Mouse (Mus musculus): ENCODE measurements around the gene Ell. TPM values are rescaled to one million over a fixed set of nuclear protein-coding genes. Genes with fewer than 3 reads are reported as not detected.

Gene Ell
- polyA plus RNA-seq (2015; fragmentation: Nextera tagmentation; extraction: Ambion mirVana): 9.7 and 10.5 TPM in 2 replicates

- peaks cover 30% of the 10 kb centered on the region for H3K36me3 ChIP-seq
- H3K9ac ChIP-seq: peak within 1 kb of the TSS; percentile 93
- H3K4me3 ChIP-seq (replicated peaks): peak within 1 kb of the TSS; percentile 93
- WGBS (ENCODE audit: insufficient replicate concordance): under 1% methylated on average over 58 of the region's 58 CpGs
- H3K27ac ChIP-seq: peak within 1 kb of the TSS; percentile 98
- H3K4me1 ChIP-seq (replicated peaks): peaks cover 53% of the 10 kb centered on the region
- H3K4me2 ChIP-seq: peak within 1 kb of the TSS; percentile 99
- DNase-seq: peak; percentile 100
- H3K27me3 ChIP-seq: no peaks in the 10 kb centered on the region
- ATAC-seq (ENCODE audit: low read depth): peak; percentile 84
- H3K9me3 ChIP-seq (replicated peaks): no peaks in the 10 kb centered on the region
Observed at GRCm38 (mm10) chr8:70539077-70539813, at the start of gene Ell. Gene Ell, plus strand, starts transcription at chr8:70539457.

- ATAC-seq (ENCODE audit: low read depth) (no peak), DNase-seq (no peak)
Observed at GRCm38 (mm10) chr8:70489576-70489975, 49.7 kb upstream of the Ell start.

GRCm38 (mm10) chr8:70490061-70490879 lies 49.0 kb upstream of the Ell start:
- WGBS (ENCODE audit: insufficient replicate concordance): 12% methylated on average over 10 of the region's 10 CpGs
- DNase-seq (no peak), ATAC-seq (ENCODE audit: low read depth) (no peak)
- H3K9me3 ChIP-seq (replicated peaks): no peaks in the 10 kb centered on the region
- H3K27ac ChIP-seq: no peak overlapping the region
- H3K36me3 ChIP-seq: no peaks in the 10 kb centered on the region
- H3K27me3 ChIP-seq: peaks cover 100% of the 10 kb centered on the region
- no peak overlapping the region for H3K9ac ChIP-seq
- H3K4me2 ChIP-seq: no peak overlapping the region
- H3K4me3 ChIP-seq (replicated peaks): no peak overlapping the region
- peaks cover 40% of the 10 kb centered on the region for H3K4me1 ChIP-seq (replicated peaks)

More at GRCm38 (mm10) chr8:70489576-70489975, 49.7 kb upstream of the Ell start:
- peaks cover 40% of the 10 kb centered on the region for H3K4me1 ChIP-seq (replicated peaks)
- H3K27ac ChIP-seq: no peak overlapping the region
- no peaks in the 10 kb centered on the region for H3K36me3 ChIP-seq
- WGBS (ENCODE audit: insufficient replicate concordance): 3% methylated on average over 39 of the region's 41 CpGs
- no peak overlapping the region for H3K9ac ChIP-seq
- H3K27me3 ChIP-seq: peaks cover 100% of the 10 kb centered on the region
- H3K4me3 ChIP-seq (replicated peaks): peak overlapping the region; percentile 39
- peak overlapping the region; percentile 50 for H3K4me2 ChIP-seq
- H3K9me3 ChIP-seq (replicated peaks): no peaks in the 10 kb centered on the region

GRCm38 (mm10) chr8:70490880-70491495 lies 48.3 kb upstream of the Ell start:
- no peak overlapping the region for H3K4me2 ChIP-seq
- H3K27ac ChIP-seq: no peak overlapping the region
- no peak overlapping the region for H3K4me3 ChIP-seq (replicated peaks)
- no peaks in the 10 kb centered on the region for H3K9me3 ChIP-seq (replicated peaks)
- no peaks in the 10 kb centered on the region for H3K36me3 ChIP-seq
- ATAC-seq (ENCODE audit: low read depth): no peak
- no peak for DNase-seq
- no peak overlapping the region for H3K9ac ChIP-seq
- WGBS (ENCODE audit: insufficient replicate concordance): 4% methylated on average over 20 of the region's 20 CpGs
- H3K4me1 ChIP-seq (replicated peaks): peaks cover 47% of the 10 kb centered on the region
- peaks cover 100% of the 10 kb centered on the region for H3K27me3 ChIP-seq

- Histone ChIP-seq H3K36me3 (no peaks in the 10 kb centered on the region), H3K4me2 (peak within 1 kb of the TSS; percentile 57), H3K27ac (no peak within 1 kb of the TSS), H3K9ac (no peak within 1 kb of the TSS), H3K27me3 (peaks cover 100% of the 10 kb centered on the region), H3K4me3 (replicated peaks) (peak within 1 kb of the TSS; percentile 45), H3K9me3 (replicated peaks) (no peaks in the 10 kb centered on the region), H3K4me1 (replicated peaks) (peaks cover 44% of the 10 kb centered on the region)
- DNase-seq (no peak), ATAC-seq (ENCODE audit: low read depth) (no peak)
- WGBS (ENCODE audit: insufficient replicate concordance): 2% methylated on average over 83 of the region's 93 CpGs
Observed at GRCm38 (mm10) chr8:70492664-70493640, 46.3 kb upstream of the Ell start, which contains the start of gene Crlf1. Gene Crlf1, plus strand, starts transcription at chr8:70493158.

- Histone ChIP-seq H3K36me3 (no peaks in the 10 kb centered on the region), H3K4me3 (replicated peaks) (peak overlapping the region; percentile 45), H3K4me2 (no peak overlapping the region), H3K4me1 (replicated peaks) (peaks cover 42% of the 10 kb centered on the region), H3K27me3 (peaks cover 100% of the 10 kb centered on the region), H3K9ac (no peak overlapping the region), H3K9me3 (replicated peaks) (no peaks in the 10 kb centered on the region), H3K27ac (no peak overlapping the region)
- no peak for DNase-seq
- ATAC-seq (ENCODE audit: low read depth): no peak
- 2% methylated on average over 46 of the region's 47 CpGs for WGBS (ENCODE audit: insufficient replicate concordance)
Observed at GRCm38 (mm10) chr8:70493692-70494415, 45.4 kb upstream of the Ell start.

- DNase-seq: no peak
- no peak overlapping the region for H3K4me3 ChIP-seq (replicated peaks)
Observed at GRCm38 (mm10) chr8:70494416-70494945, 44.8 kb upstream of the Ell start.

GRCm38 (mm10) chr8:70495001-70495770 lies 44.1 kb upstream of the Ell start:
- Histone ChIP-seq H3K4me3 (replicated peaks) (no peak overlapping the region), H3K9me3 (replicated peaks) (no peaks in the 10 kb centered on the region), H3K4me2 (no peak overlapping the region), H3K9ac (no peak overlapping the region), H3K27ac (no peak overlapping the region), H3K36me3 (no peaks in the 10 kb centered on the region), H3K27me3 (peaks cover 99% of the 10 kb centered on the region), H3K4me1 (replicated peaks) (peaks cover 46% of the 10 kb centered on the region)
- 4% methylated on average over 21 of the region's 21 CpGs for WGBS (ENCODE audit: insufficient replicate concordance)
- ATAC-seq (ENCODE audit: low read depth): no peak
- no peak for DNase-seq

More at GRCm38 (mm10) chr8:70494416-70494945, 44.8 kb upstream of the Ell start:
- no peak overlapping the region for H3K27ac ChIP-seq
- ATAC-seq (ENCODE audit: low read depth): no peak
- no peak overlapping the region for H3K9ac ChIP-seq
- H3K4me1 ChIP-seq (replicated peaks): peaks cover 42% of the 10 kb centered on the region
- no peaks in the 10 kb centered on the region for H3K9me3 ChIP-seq (replicated peaks)
- H3K4me2 ChIP-seq: no peak overlapping the region
- no peaks in the 10 kb centered on the region for H3K36me3 ChIP-seq
- H3K27me3 ChIP-seq: peaks cover 100% of the 10 kb centered on the region
- 5% methylated on average over 28 of the region's 28 CpGs for WGBS (ENCODE audit: insufficient replicate concordance)

GRCm38 (mm10) chr8:70495771-70496062 lies 43.5 kb upstream of the Ell start:
- H3K4me2 ChIP-seq: no peak overlapping the region
- H3K36me3 ChIP-seq: no peaks in the 10 kb centered on the region
- no peaks in the 10 kb centered on the region for H3K9me3 ChIP-seq (replicated peaks)
- H3K27me3 ChIP-seq: peaks cover 99% of the 10 kb centered on the region
- H3K27ac ChIP-seq: no peak overlapping the region
- ATAC-seq (ENCODE audit: low read depth) (no peak), DNase-seq (no peak)
- 8% methylated on average over 12 of the region's 12 CpGs for WGBS (ENCODE audit: insufficient replicate concordance)
- no peak overlapping the region for H3K9ac ChIP-seq
- H3K4me1 ChIP-seq (replicated peaks): peaks cover 51% of the 10 kb centered on the region
- no peak overlapping the region for H3K4me3 ChIP-seq (replicated peaks)
